Mouse (Mus musculus) embryonic facial prominence, embryonic 13.5 days (tissue): ENCODE data around the gene Cwc22. TPM values are rescaled to one million over a fixed set of nuclear protein-coding genes. Genes with fewer than 3 reads are reported as not detected.
A peak's percentile ranks its signal among the peaks of the same experiment; 100 is the strongest.

Experiments
- ATAC-seq: fragments of 200-750 bp; cut with Nextera tagmentation; 2 replicates; pipeline ENCODE4 v1.8.0; 2017; ENCODE audit warnings: low read depth; ENCODE audit not compliant: insufficient number of reproducible peaks, insufficient read depth, low FRiP score, low TSS enrichment
- H3K27ac ChIP-seq: fragments of 300-500 bp; sonication (generic); 2 replicates; pipeline ENCODE4 v1.5.1; 2015; ENCODE audit warnings: moderate library complexity, mild to moderate bottlenecking, inconsistent platforms
- H3K27me3 ChIP-seq: fragments of 300-500 bp; sonication (generic); 2 replicates; pipeline ENCODE4 v1.6.1; 2015; ENCODE audit warnings: mild to moderate bottlenecking, inconsistent platforms
- H3K36me3 ChIP-seq: fragments of 300-500 bp; sonication (generic); 2 replicates; pipeline ENCODE4 v1.6.1; 2015; ENCODE audit warnings: mild to moderate bottlenecking, inconsistent platforms
- H3K4me1 ChIP-seq: fragments of 300-500 bp; sonication (generic); 2 replicates; pipeline ENCODE4 v1.6.1; 2015; ENCODE audit warnings: inconsistent platforms
- H3K4me2 ChIP-seq: fragments of 300-500 bp; sonication (generic); 2 replicates; pipeline ENCODE4 v1.6.1; 2015; ENCODE audit warnings: moderate library complexity, mild to moderate bottlenecking, inconsistent platforms
- H3K4me3 ChIP-seq: fragments of 300-500 bp; sonication (generic); 2 replicates; pipeline ENCODE4 v1.5.1; 2015; ENCODE audit warnings: mild to moderate bottlenecking, inconsistent platforms
- H3K9ac ChIP-seq: fragments of 300-500 bp; sonication (generic); 2 replicates; pipeline ENCODE4 v1.6.1; 2015; ENCODE audit warnings: mild to moderate bottlenecking, inconsistent platforms
- H3K9me3 ChIP-seq: fragments of 300-500 bp; sonication (generic); 2 replicates; pipeline ENCODE4 v1.6.1; 2016; ENCODE audit warnings: inconsistent platforms
- WGBS: fragments of 180-500 bp; shearing (Covaris S2); methylation state at CpG from one replicate; pipeline ENCODE4 v1.1.7; 2015; ENCODE audit warnings: mixed read lengths; 5-methylcytosine and 5-hydroxymethylcytosine counted together
- polyA plus RNA-seq: library from polyadenylated mRNA; unstranded; fragments of >200 nt; fragmentation: Nextera tagmentation; extraction: Ambion mirVana; gene quantifications from 2 replicates; pipeline ENCODE4 v1.2.1, GENCODE M21; 2015

Cwc22 gene
- polyA plus RNA-seq, result 35.5 and 37.3 TPM in 2 replicates

DNA sequence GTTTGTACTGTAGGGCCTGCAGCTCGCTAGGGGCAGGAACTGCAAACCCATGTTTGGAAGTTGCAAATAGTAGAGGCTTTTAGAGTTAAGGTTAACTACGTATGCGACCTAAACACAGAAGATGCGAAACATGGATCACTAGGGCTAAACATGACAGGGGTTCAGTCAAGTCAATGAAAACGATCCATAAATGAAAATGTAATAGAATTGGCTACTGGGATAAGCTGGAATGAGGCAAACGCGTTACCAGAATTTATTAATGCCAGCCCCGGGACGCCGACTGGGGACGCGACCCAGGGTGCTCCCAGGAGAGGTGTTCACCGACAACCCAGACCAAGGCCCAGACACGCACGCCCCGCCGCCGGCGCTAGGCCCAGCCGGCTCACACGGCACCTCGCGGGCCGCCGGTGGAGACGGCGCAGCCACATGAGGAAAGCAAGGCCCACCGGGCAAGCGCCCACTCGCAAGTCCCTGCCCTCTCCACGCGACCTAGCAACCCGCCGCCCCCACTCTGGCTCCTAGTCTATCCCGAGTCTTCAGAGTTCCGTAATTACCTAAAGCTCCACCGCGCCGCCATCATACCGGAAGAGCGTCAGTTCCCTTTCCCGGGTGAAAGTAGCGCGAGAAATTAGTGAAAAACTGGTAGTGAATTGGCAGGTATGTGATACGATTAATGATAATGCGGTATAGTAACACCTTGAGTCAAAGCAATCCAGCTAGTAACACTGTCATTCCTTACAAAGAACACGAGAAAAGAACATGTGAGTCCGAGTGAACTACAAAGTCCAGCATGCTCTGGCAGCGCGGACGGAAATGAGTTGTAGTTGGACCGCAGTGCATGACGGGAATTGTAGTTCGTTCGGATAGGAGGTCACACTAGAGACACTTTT lies at the start of gene Cwc22:
Cwc22 (minus strand) TSS at position 780 of the 890 bp plus-strand sequence.
- Histone ChIP-seq H3K4me1 (peaks cover 14% of the 10 kb centered on the region), H3K9ac (peak within 1 kb of the TSS; percentile 96), H3K36me3 (peaks cover 4% of the 10 kb centered on the region; the same call in 1 of the 2 replicates), H3K4me3 (peak within 1 kb of the TSS; percentile 78), H3K27me3 (no peaks in the 10 kb centered on the region), H3K9me3 (no peaks in the 10 kb centered on the region), H3K4me2 (peak within 1 kb of the TSS; percentile 84), H3K27ac (peak within 1 kb of the TSS; percentile 77)
- under 1% methylated on average over 55 of the region's 55 CpGs for WGBS
- ATAC-seq, result peak; percentile 84

DNA sequence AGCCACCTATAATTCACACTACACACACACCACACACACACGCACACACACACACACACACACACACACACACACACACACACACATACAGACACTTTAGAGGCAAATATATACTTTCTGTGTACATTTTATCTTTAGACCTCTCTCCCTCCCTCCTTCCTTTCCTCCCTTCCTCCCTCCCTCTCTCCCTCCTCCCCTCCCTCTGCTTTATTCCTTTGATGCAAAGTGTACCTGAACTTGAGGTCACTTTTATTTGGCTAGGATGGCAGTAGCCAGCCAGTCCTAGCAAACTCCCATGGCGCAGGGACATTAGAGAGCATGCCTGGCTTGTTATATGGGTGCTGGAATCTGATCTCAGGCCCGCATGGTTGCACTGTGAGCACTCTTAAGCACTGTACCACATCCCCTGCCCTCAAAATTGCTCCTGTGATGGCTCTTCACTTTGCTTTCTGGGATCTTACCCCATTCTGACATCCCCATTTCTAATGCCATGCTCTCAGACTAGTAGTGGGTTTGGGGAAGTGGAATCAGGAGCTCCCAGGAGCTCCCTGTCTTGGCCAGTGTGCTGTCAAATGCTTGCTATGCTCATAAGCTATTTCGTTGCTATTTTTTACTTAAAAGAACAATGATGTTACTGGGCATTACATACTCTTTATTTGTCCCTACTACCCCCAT lies 47.7 kb upstream of the Cwc22 start:
- no peak for ATAC-seq
- WGBS, result 69% methylated on average over 4 of the region's 4 CpGs
- Histone ChIP-seq H3K4me1 (no peaks in the 10 kb centered on the region), H3K27me3 (no peaks in the 10 kb centered on the region), H3K4me3 (no peak overlapping the region), H3K9me3 (no peaks in the 10 kb centered on the region), H3K27ac (no peak overlapping the region), H3K4me2 (no peak overlapping the region), H3K36me3 (no peaks in the 10 kb centered on the region), H3K9ac (no peak overlapping the region)

DNA sequence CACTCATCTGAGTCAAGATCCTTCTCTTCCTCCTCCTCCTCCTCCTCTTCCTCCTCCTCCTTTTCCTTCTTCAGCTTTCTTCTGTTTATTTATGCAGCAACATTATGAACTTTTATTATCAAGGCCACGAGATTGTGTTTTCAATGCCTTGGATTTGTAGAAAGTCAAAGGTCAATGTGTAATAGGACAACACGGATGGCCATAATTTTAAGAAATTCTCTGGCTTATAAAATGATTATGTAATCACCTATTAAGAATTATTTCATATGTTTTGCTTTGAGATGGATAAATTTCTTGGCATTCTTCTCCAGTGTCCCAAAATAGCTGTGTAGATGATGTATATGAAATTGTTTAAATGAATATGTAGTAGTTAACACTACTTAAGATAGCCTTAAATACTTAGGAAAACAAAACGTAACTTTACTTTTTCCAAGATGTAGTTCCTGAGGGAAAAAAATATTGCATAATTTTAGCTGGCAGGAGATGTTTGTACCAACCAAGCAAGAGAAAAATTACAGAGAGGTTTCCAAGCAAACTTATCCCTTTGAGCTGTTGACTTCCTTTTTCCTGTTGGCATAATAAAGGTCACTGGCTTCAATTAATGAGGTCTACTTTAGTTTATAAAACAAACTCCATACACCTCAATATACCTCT lies 46.9 kb upstream of the Cwc22 start:
- H3K36me3 ChIP-seq, result no peaks in the 10 kb centered on the region
- H3K9ac ChIP-seq, result no peak overlapping the region
- no peak overlapping the region for H3K4me2 ChIP-seq
- H3K4me1 ChIP-seq, result no peaks in the 10 kb centered on the region
- ATAC-seq, result no peak
- no peak overlapping the region for H3K27ac ChIP-seq
- no peaks in the 10 kb centered on the region for H3K9me3 ChIP-seq
- no peak overlapping the region for H3K4me3 ChIP-seq
- no peaks in the 10 kb centered on the region for H3K27me3 ChIP-seq
- WGBS, result 75% methylated on average over 3 of the region's 3 CpGs

DNA sequence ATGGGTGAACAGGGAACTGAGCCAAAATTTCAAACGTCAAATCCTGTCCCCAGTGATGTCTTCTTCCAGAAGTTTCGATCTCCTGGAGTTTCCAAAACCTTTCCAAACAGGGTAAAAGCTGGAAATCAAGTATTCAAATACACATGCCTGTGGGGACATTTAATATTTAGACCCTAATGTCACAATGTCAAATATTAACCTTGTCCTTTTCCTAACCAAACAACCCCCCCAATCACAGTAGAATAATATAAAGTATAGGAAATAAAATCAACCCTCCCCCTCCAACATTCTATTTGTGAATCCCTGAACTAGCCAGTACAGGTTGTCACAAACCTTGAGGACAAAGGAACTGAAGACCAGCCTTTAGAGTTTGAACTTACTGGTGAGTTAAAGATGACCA lies 44.6 kb upstream of the Cwc22 start:
- no peaks in the 10 kb centered on the region for H3K36me3 ChIP-seq
- H3K4me2 ChIP-seq, result no peak overlapping the region
- no peak for ATAC-seq
- no peak overlapping the region for H3K4me3 ChIP-seq
- H3K27me3 ChIP-seq, result no peaks in the 10 kb centered on the region
- no peaks in the 10 kb centered on the region for H3K9me3 ChIP-seq
- no peak overlapping the region for H3K9ac ChIP-seq
- no peak overlapping the region for H3K27ac ChIP-seq
- H3K4me1 ChIP-seq, result no peaks in the 10 kb centered on the region
- WGBS, result 69% methylated on average over 2 of the region's 2 CpGs

DNA sequence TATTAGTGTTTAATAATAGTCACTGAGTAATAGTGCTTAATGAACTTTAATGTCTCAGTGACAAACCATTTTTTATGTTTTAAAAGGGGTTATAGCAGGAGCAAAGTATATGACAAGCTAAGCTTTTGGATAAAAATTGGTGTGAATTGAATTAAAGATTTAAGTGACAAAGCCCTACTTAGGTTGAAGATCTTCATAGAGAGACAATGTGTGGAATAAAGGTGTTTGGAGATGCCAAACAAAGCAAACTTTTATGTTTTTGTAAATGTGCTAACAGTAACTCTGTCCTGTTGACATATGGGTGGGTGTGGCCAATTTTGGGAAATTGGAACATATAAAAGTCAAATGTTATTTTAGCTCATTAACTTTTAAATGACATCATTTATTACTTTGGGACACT lies 43.9 kb upstream of the Cwc22 start:
- Histone ChIP-seq H3K4me3 (no peak overlapping the region), H3K36me3 (no peaks in the 10 kb centered on the region), H3K27me3 (no peaks in the 10 kb centered on the region), H3K4me2 (no peak overlapping the region), H3K9me3 (no peaks in the 10 kb centered on the region), H3K27ac (no peak overlapping the region), H3K9ac (no peak overlapping the region), H3K4me1 (no peaks in the 10 kb centered on the region)
- no peak for ATAC-seq

DNA sequence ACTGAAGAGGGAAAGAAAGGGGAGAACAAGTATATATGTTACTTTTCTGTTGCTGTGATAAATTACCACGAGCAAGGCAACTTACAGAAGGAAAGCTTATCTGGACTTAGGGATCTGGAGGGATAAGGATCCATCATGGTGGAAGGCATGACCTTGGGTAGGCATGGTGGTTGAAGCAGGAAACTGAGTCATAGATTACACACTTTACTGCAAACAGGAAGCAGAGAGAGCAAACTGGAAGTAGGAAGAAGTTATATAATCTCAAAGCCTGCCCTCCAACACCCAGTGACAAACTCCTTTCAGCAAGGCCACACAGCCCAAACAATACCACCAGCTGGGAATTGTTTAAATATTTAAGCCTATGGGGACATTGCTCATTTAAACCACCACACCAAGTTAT lies 43.2 kb upstream of the Cwc22 start:
- ATAC-seq, result no peak
- WGBS, result 58% methylated on average over 1 of the region's 1 CpGs
- Histone ChIP-seq H3K9ac (no peak overlapping the region), H3K36me3 (no peaks in the 10 kb centered on the region), H3K4me3 (no peak overlapping the region), H3K4me1 (no peaks in the 10 kb centered on the region), H3K27me3 (no peaks in the 10 kb centered on the region), H3K27ac (no peak overlapping the region), H3K4me2 (no peak overlapping the region), H3K9me3 (no peaks in the 10 kb centered on the region)

DNA sequence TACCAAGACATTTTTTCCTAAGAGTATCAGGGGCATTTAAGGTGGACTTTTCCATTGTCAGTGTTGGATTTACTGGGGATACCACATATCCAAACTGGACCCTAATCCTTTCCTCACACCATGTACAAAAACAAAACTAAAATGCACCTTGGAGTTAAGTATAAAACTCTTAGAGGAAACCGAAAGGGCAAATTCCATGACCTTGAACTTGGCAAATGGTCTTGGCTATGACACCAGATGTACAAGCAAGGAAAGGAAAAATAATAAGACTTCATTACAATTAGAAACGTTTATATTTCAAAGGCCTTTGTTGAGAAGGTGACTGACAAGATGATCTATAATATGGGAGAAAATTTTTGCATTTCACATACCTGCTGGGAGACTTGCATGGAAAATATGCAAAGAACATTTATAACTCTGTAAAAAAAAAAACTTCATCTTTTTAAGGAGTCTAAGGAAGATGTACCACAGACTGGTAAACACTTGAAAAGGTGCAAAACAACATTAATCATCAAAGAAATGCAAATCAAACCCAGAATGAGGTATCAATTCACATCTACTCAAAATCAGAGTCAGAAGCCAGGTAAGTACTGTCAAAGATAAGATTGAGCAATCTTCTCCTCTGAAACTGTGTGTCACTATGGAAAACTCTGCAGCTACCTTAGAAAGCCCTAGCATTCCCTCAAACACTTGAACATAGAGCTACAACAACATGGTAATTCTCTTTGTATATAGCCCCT lies 40.0 kb upstream of the Cwc22 start:
- H3K4me1 ChIP-seq, result no peaks in the 10 kb centered on the region
- H3K4me2 ChIP-seq, result no peak overlapping the region
- no peaks in the 10 kb centered on the region for H3K36me3 ChIP-seq
- H3K4me3 ChIP-seq, result no peak overlapping the region
- H3K9ac ChIP-seq, result no peak overlapping the region
- H3K27me3 ChIP-seq, result no peaks in the 10 kb centered on the region
- H3K9me3 ChIP-seq, result peaks cover 6% of the 10 kb centered on the region; the same call in 1 of the 2 replicates
- H3K27ac ChIP-seq, result no peak overlapping the region
- 65% methylated on average over 2 of the region's 2 CpGs for WGBS
- no peak for ATAC-seq

DNA sequence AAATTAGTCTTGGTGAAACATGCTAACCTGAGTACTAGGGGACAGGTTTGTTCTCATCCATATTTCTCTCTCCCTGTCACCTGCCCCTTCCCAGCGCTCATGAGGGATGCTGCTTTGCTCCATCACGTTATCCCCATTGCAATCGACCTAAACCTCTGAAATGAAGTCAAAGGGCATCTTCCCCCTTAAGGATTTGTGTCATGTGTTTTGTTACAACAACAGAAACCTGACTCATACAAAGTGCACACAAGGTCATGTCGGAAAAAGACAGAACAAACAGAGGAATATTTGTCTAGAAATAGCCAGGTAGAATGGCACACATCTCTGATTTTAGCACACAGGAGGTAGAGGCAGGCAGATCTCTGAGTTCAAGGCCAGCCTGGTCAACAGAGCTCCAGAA lies 38.0 kb upstream of the Cwc22 start:
- no peak for ATAC-seq
- peaks cover 6% of the 10 kb centered on the region; the same call in 1 of the 2 replicates for H3K9me3 ChIP-seq
- no peak overlapping the region for H3K9ac ChIP-seq
- H3K4me3 ChIP-seq, result no peak overlapping the region
- 80% methylated on average over 4 of the region's 4 CpGs for WGBS
- no peaks in the 10 kb centered on the region for H3K4me1 ChIP-seq
- no peak overlapping the region for H3K4me2 ChIP-seq
- no peaks in the 10 kb centered on the region for H3K36me3 ChIP-seq
- no peak overlapping the region for H3K27ac ChIP-seq
- no peaks in the 10 kb centered on the region for H3K27me3 ChIP-seq

DNA sequence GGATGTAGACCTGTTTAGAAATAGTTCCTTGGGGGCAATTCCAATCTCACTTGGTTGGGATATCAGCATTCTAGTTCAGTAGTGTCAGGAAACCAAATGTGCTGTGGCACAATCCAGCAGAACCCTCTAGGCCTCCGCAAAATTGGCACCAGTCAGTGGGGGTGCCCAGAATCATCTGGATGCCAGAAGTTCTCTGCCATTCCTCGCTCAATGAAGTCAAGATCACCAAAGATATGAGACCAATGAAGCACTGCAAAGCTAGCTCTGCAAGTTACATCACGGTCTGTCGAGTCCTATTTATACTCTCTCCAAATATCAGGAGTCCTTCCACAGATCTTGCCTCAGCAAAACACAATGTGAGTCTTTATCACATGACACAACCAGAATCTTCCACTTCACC lies 35.7 kb upstream of the Cwc22 start:
- no peak overlapping the region for H3K27ac ChIP-seq
- no peaks in the 10 kb centered on the region for H3K36me3 ChIP-seq
- ATAC-seq, result no peak
- H3K9me3 ChIP-seq, result peaks cover 10% of the 10 kb centered on the region
- H3K4me2 ChIP-seq, result no peak overlapping the region
- H3K4me1 ChIP-seq, result no peaks in the 10 kb centered on the region
- 81% methylated on average over 4 of the region's 4 CpGs for WGBS
- H3K4me3 ChIP-seq, result no peak overlapping the region
- H3K27me3 ChIP-seq, result no peaks in the 10 kb centered on the region
- no peak overlapping the region for H3K9ac ChIP-seq

DNA sequence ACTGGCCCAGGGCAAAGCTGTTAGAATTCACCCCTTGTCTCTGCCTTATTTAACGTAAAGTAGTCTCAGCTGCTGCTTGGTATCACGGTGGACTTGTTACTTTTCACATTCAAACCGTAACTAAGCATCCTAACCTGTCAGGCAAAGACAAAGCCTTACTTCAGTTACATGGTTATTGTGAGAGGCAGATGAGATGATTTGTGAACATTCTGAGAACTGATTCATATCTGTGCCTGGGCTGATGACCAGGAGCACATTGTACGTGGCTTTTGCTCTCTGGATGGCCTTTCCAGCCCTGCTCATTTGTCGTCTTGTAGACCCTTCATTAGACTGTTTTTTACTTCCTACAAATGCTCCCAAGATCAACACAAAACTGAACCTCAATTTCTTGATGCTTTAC lies 34.5 kb upstream of the Cwc22 start:
- no peaks in the 10 kb centered on the region for H3K27me3 ChIP-seq
- no peaks in the 10 kb centered on the region for H3K4me1 ChIP-seq
- peaks cover 10% of the 10 kb centered on the region for H3K9me3 ChIP-seq
- no peak overlapping the region for H3K4me2 ChIP-seq
- no peak overlapping the region for H3K27ac ChIP-seq
- H3K36me3 ChIP-seq, result no peaks in the 10 kb centered on the region
- H3K9ac ChIP-seq, result no peak overlapping the region
- 86% methylated on average over 5 of the region's 5 CpGs for WGBS
- no peak overlapping the region for H3K4me3 ChIP-seq
- ATAC-seq, result no peak

DNA sequence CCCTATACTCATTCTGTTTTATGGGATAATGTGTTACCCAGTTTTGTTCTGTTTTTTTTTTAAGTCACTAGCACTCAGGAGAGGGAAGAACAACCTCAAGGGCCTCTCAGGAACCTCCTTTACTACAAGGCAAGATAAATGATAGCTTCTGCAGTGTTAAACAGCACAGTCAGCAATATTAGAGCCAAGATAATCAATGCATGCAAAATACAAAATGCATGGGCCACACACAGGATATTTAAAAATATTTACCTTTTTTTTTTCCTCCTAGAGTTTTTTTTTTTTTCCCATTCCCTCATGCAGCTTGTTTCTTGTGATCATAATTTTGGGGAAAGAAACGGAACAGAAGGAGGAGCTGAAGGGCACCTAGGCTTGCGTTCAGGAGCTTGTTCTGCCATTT lies 33.3 kb upstream of the Cwc22 start:
- no peaks in the 10 kb centered on the region for H3K36me3 ChIP-seq
- no peak overlapping the region for H3K4me2 ChIP-seq
- no peaks in the 10 kb centered on the region for H3K4me1 ChIP-seq
- H3K9ac ChIP-seq, result no peak overlapping the region
- no peak overlapping the region for H3K27ac ChIP-seq
- no peak overlapping the region for H3K4me3 ChIP-seq
- peaks cover 10% of the 10 kb centered on the region for H3K9me3 ChIP-seq
- no peak for ATAC-seq
- WGBS, result 87% methylated on average over 2 of the region's 2 CpGs
- no peaks in the 10 kb centered on the region for H3K27me3 ChIP-seq
